Mouse (Mus musculus): ENCODE measurements around the gene Sh3gl3. TPM values are rescaled to one million over a fixed set of nuclear protein-coding genes. Genes with fewer than 3 reads are reported as not detected.

Gene Sh3gl3
- polyA plus RNA-seq, 1 experiment from 2014 or later: 93.8 TPM

GRCm38 (mm10) chr7:82233201-82233600 is 59.6 kb downstream of the Sh3gl3 start:
- 70% methylated on average over 7 of the region's 7 CpGs for WGBS
- Histone ChIP-seq H3K4me2 (ENCODE audit: low read depth, low read length) (no peak overlapping the region), H3K36me3 (ENCODE audit: control insufficient read depth, insufficient read depth, low read length) (no peaks in the 10 kb centered on the region), H3K4me3 (ENCODE audit: low read depth, low read length) (no peak overlapping the region), H3K27ac (ENCODE audit: low read depth, low read length) (no peak overlapping the region), H3K9ac (replicated peaks; ENCODE audit: low read depth, low read length) (no peak overlapping the region), H3K27me3 (ENCODE audit: control insufficient read depth, insufficient read depth, low read length) (no peaks in the 10 kb centered on the region), H3K4me1 (ENCODE audit: control insufficient read depth, insufficient read depth, low read length) (peaks cover 4% of the 10 kb centered on the region; the same call in 1 of the 2 replicates), H3K9me3 (ENCODE audit: control insufficient read depth, low read length) (no peaks in the 10 kb centered on the region)
- ATAC-seq (ENCODE audit: low read depth): no peak

DNA sequence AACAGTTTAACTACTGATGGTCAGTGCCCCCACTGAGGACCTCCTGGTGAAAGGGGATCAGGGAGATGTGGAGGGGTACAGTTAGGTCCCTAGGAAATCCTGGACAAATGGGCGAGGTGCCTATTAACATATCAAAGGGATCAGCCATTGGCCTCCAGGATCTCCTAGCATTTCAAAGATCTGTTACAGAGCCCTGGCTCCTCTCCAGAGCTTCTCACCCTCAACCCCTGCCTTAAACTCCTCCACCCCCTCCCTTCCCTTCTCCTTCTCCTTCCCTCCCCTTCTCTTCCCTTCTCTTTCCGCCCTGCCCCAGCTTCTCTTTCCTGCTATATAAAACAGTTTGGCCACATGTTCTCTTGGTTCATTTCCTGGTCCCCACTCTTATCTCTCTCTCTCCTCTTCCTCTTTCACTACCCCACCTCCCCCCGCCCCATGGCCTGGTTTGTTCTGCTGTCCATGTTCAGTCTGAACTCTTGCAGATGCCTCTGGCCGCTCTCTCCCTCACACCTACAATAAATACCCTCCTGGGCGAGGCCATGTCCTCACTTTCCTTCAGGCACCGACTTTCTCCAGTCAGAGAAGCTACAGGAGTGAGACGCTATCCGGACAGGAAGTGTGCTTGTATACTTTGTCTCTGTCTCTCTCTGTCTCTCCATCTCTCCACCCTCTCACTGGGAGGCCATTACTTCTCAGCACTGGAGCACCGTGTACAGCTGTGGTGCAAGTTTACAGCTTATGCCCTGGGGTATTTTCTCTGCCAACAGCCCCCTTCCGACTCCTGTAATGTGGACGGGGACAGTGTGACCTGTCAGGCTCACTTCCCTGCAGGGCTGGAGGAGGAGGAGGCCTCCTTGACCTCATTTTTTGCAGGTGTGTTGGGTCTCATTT is 60.6 kb downstream of the Sh3gl3 start:
- H3K27ac ChIP-seq (ENCODE audit: low read depth, low read length): no peak overlapping the region
- no peaks in the 10 kb centered on the region for H3K9me3 ChIP-seq (ENCODE audit: control insufficient read depth, low read length)
- H3K9ac ChIP-seq (replicated peaks; ENCODE audit: low read depth, low read length): no peak overlapping the region
- no peak for ATAC-seq (ENCODE audit: low read depth)
- 52% methylated on average over 11 of the region's 11 CpGs for WGBS
- H3K4me1 ChIP-seq (ENCODE audit: control insufficient read depth, insufficient read depth, low read length): peaks cover 4% of the 10 kb centered on the region; the same call in 1 of the 2 replicates
- H3K4me3 ChIP-seq (ENCODE audit: low read depth, low read length): no peak overlapping the region
- H3K27me3 ChIP-seq (ENCODE audit: control insufficient read depth, insufficient read depth, low read length): no peaks in the 10 kb centered on the region
- H3K4me2 ChIP-seq (ENCODE audit: low read depth, low read length): no peak overlapping the region
- no peaks in the 10 kb centered on the region for H3K36me3 ChIP-seq (ENCODE audit: control insufficient read depth, insufficient read depth, low read length)

DNA sequence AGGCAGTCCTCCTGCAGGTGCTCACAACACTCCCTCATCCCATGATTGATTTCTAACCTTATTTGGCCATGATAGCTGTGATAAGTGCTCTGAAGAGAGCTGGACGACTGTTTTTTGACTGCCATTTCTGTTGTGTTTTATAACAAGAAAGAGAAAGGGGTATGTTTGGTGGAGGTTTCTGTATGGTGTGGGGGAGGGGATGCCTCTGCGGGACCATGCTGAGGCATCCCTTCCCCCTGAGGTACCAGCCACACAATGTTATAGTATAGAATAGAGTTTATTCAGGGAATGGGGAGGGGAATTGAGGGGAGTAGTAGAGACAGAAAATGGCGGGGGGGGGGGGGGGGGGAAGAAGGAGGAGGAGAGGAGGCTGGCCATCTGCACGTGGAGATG is 61.3 kb downstream of the Sh3gl3 start:
- H3K4me3 ChIP-seq (ENCODE audit: low read depth, low read length): no peak overlapping the region
- H3K27ac ChIP-seq (ENCODE audit: low read depth, low read length): no peak overlapping the region
- no peaks in the 10 kb centered on the region for H3K27me3 ChIP-seq (ENCODE audit: control insufficient read depth, insufficient read depth, low read length)
- H3K9ac ChIP-seq (replicated peaks; ENCODE audit: low read depth, low read length): no peak overlapping the region
- no peak for ATAC-seq (ENCODE audit: low read depth)
- H3K4me2 ChIP-seq (ENCODE audit: low read depth, low read length): no peak overlapping the region
- H3K36me3 ChIP-seq (ENCODE audit: control insufficient read depth, insufficient read depth, low read length): no peaks in the 10 kb centered on the region
- H3K9me3 ChIP-seq (ENCODE audit: control insufficient read depth, low read length): no peaks in the 10 kb centered on the region
- peaks cover 4% of the 10 kb centered on the region; the same call in 1 of the 2 replicates for H3K4me1 ChIP-seq (ENCODE audit: control insufficient read depth, insufficient read depth, low read length)
- WGBS: 28% methylated on average over 3 of the region's 4 CpGs

- 67% methylated on average over 9 of the region's 9 CpGs for WGBS
- peaks cover 4% of the 10 kb centered on the region; the same call in 1 of the 2 replicates for H3K4me1 ChIP-seq (ENCODE audit: control insufficient read depth, insufficient read depth, low read length)
These were observed 61.8 kb downstream of the Sh3gl3 start for GRCm38 (mm10) chr7:82235486-82235885.

GRCm38 (mm10) chr7:82236152-82236898 is 62.7 kb downstream of the Sh3gl3 start:
- ATAC-seq (ENCODE audit: low read depth): no peak
- 71% methylated on average over 10 of the region's 11 CpGs for WGBS
- Histone ChIP-seq H3K4me2 (ENCODE audit: low read depth, low read length) (no peak overlapping the region), H3K9ac (replicated peaks; ENCODE audit: low read depth, low read length) (no peak overlapping the region), H3K27ac (ENCODE audit: low read depth, low read length) (no peak overlapping the region), H3K4me1 (ENCODE audit: control insufficient read depth, insufficient read depth, low read length) (0 out of 2 replicates have a peak, but pooled peaks cover under 1% of the 10 kb centered on the region), H3K4me3 (ENCODE audit: low read depth, low read length) (no peak overlapping the region), H3K9me3 (ENCODE audit: control insufficient read depth, low read length) (no peaks in the 10 kb centered on the region), H3K27me3 (ENCODE audit: control insufficient read depth, insufficient read depth, low read length) (no peaks in the 10 kb centered on the region), H3K36me3 (ENCODE audit: control insufficient read depth, insufficient read depth, low read length) (no peaks in the 10 kb centered on the region)

More at GRCm38 (mm10) chr7:82235486-82235885, 61.8 kb downstream of the Sh3gl3 start:
- Histone ChIP-seq H3K27ac (ENCODE audit: low read depth, low read length) (no peak overlapping the region), H3K9me3 (ENCODE audit: control insufficient read depth, low read length) (no peaks in the 10 kb centered on the region), H3K27me3 (ENCODE audit: control insufficient read depth, insufficient read depth, low read length) (no peaks in the 10 kb centered on the region), H3K4me2 (ENCODE audit: low read depth, low read length) (no peak overlapping the region), H3K9ac (replicated peaks; ENCODE audit: low read depth, low read length) (no peak overlapping the region), H3K36me3 (ENCODE audit: control insufficient read depth, insufficient read depth, low read length) (no peaks in the 10 kb centered on the region), H3K4me3 (ENCODE audit: low read depth, low read length) (no peak overlapping the region)
- no peak for ATAC-seq (ENCODE audit: low read depth)

GRCm38 (mm10) chr7:82236899-82237162 is 63.2 kb downstream of the Sh3gl3 start:
- no peak overlapping the region for H3K27ac ChIP-seq (ENCODE audit: low read depth, low read length)
- no peaks in the 10 kb centered on the region for H3K27me3 ChIP-seq (ENCODE audit: control insufficient read depth, insufficient read depth, low read length)
- ATAC-seq (ENCODE audit: low read depth): no peak
- 87% methylated on average over 4 of the region's 4 CpGs for whole genome bisulfite sequencing
- H3K9ac ChIP-seq (replicated peaks; ENCODE audit: low read depth, low read length): no peak overlapping the region
- H3K9me3 ChIP-seq (ENCODE audit: control insufficient read depth, low read length): no peaks in the 10 kb centered on the region
- no peaks in the 10 kb centered on the region for H3K36me3 ChIP-seq (ENCODE audit: control insufficient read depth, insufficient read depth, low read length)
- H3K4me2 ChIP-seq (ENCODE audit: low read depth, low read length): no peak overlapping the region
- no peaks in the 10 kb centered on the region for H3K4me1 ChIP-seq (ENCODE audit: control insufficient read depth, insufficient read depth, low read length)
- no peak overlapping the region for H3K4me3 ChIP-seq (ENCODE audit: low read depth, low read length)

DNA sequence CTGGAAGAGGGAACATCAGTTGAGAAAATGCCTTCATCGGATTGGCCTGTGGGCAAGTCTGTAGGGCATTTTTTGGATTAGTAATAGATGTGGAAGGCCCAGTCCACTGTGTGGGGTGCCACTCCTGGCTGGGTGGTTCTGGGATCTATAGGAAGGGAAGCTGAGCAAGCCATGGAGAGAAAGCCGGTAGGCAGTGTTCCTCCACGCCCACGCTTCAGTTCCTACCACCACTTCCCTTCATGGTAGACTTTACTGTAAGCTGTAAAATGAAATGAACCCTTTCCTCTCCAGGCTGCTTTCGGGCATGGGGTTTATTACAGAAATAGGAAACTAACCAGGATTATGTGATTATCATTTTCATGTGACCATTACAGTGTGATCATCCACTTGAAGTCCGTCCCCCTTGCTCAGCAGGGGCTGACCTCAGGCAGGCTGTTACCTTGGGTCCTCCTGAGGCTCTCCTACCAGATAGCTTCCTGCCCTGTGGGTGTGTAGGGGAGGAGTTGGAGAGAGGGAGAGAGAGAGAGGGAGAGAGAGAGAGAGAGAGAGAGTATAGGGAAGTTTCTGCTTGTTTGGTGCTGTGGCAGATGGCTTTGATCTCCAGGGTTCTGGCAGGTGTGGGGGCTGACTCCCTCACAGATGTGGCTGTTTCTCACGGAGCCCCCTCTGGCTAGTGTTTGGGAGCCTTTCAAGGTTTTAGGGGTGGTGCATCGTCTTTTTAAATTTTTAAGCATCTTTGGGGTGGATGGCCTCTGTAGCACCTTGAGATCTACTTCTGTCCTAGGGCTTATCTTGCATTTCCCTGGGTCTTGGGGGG is 67.0 kb downstream of the Sh3gl3 start:
- WGBS: 64% methylated on average over 8 of the region's 8 CpGs
- no peaks in the 10 kb centered on the region for H3K36me3 ChIP-seq (ENCODE audit: control insufficient read depth, insufficient read depth, low read length)

DNA sequence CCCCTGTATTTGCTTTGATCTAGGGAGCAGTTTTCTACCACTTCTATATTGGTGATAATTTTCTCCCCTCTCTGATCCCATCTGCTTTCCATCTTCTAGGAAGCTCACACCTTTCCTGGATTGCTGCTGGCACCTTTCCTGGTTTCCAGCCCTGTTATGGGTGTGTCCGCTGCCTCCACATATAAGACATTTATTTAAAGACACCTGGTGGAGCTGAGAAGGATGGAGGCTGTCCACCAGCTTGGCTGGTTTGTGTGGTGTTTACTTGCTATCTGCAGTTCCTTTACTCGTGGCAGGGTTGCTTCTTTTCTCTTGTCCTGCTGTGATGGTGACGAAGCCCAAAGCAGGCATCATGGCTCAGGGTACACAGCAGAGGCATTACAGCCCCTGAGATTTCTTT is 71.1 kb downstream of the Sh3gl3 start:
- H3K27ac ChIP-seq (ENCODE audit: low read depth, low read length): no peak overlapping the region
- H3K9me3 ChIP-seq (ENCODE audit: control insufficient read depth, low read length): no peaks in the 10 kb centered on the region
- H3K4me2 ChIP-seq (ENCODE audit: low read depth, low read length): no peak overlapping the region
- no peaks in the 10 kb centered on the region for H3K36me3 ChIP-seq (ENCODE audit: control insufficient read depth, insufficient read depth, low read length)
- H3K4me1 ChIP-seq (ENCODE audit: control insufficient read depth, insufficient read depth, low read length): no peaks in the 10 kb centered on the region
- WGBS: 82% methylated on average over 3 of the region's 3 CpGs
- H3K4me3 ChIP-seq (ENCODE audit: low read depth, low read length): no peak overlapping the region
- no peaks in the 10 kb centered on the region for H3K27me3 ChIP-seq (ENCODE audit: control insufficient read depth, insufficient read depth, low read length)
- no peak overlapping the region for H3K9ac ChIP-seq (replicated peaks; ENCODE audit: low read depth, low read length)
- no peak for ATAC-seq (ENCODE audit: low read depth)

More for the DNA sequence above, 67.0 kb downstream of the Sh3gl3 start:
- ATAC-seq (ENCODE audit: low read depth): no peak
- H3K27ac ChIP-seq (ENCODE audit: low read depth, low read length): no peak overlapping the region
- no peak overlapping the region for H3K9ac ChIP-seq (replicated peaks; ENCODE audit: low read depth, low read length)
- no peak overlapping the region for H3K4me2 ChIP-seq (ENCODE audit: low read depth, low read length)
- H3K27me3 ChIP-seq (ENCODE audit: control insufficient read depth, insufficient read depth, low read length): no peaks in the 10 kb centered on the region
- no peaks in the 10 kb centered on the region for H3K9me3 ChIP-seq (ENCODE audit: control insufficient read depth, low read length)
- no peaks in the 10 kb centered on the region for H3K4me1 ChIP-seq (ENCODE audit: control insufficient read depth, insufficient read depth, low read length)
- no peak overlapping the region for H3K4me3 ChIP-seq (ENCODE audit: low read depth, low read length)
